Mouse (Mus musculus) brain, embryonic 14.5 days (tissue): ENCODE results near the gene Lrrc75a.

Experiments
- CTCF ChIP-seq: fragments of 200-500 bp; IDR thresholded peaks from 2 replicates; pipeline ENCODE4 v1.5.1; 2012; ENCODE audit warnings: inconsistent platforms, mild to moderate bottlenecking, moderate library complexity, borderline replicate concordance; ENCODE audit not compliant: insufficient read depth, insufficient read length; ENCODE audit errors: extremely low read depth
- POLR2A ChIP-seq: fragments of 200-500 bp; IDR thresholded peaks from 2 replicates; pipeline ENCODE4 v1.6.1; 2012; ENCODE audit warnings: mild to moderate bottlenecking, inconsistent platforms, borderline replicate concordance; ENCODE audit not compliant: poor library complexity, insufficient read depth, insufficient read length, severe bottlenecking; ENCODE audit errors: extremely low read depth

- no peak for TF ChIP-seq CTCF
- TF ChIP-seq POLR2A, result no peak
Measured at GRCm38 (mm10) chr11:62644602-62645336, 3.6 kb downstream of the Lrrc75a start.
